Mouse (Mus musculus): ENCODE measurements around the gene Dbndd2. TPM values are rescaled to one million over a fixed set of nuclear protein-coding genes. Genes with fewer than 3 reads are reported as not detected.

The Dbndd2 gene
- total and polyA plus RNA-seq, 3 experiments: 6.9 to 11.9 TPM; not detected in 1

- peaks cover 11 to 21% of the 10 kb centered on the region in 2 experiments for H3K27me3 ChIP-seq (ENCODE audit: control insufficient read depth in 1 of 2, insufficient read depth in 2 of 2, low read length in 2 of 2)
Observed at GRCm38 (mm10) chr2:164438257-164438656, 47.6 kb upstream of the Dbndd2 start.

GRCm38 (mm10) chr2:164439001-164439421 lies 46.9 kb upstream of the Dbndd2 start:
- H3K4me3 ChIP-seq (ENCODE audit: control insufficient read depth in 1 of 2, insufficient read depth in 1 of 2, low read depth in 2 of 2, low read length in 2 of 2): no peak overlapping the region
- no peaks in the 10 kb centered on the region for H3K79me2 ChIP-seq (ENCODE audit: control insufficient read depth, insufficient read depth, low read length, poor library complexity)
- H3K9me3 ChIP-seq (replicated peaks; ENCODE audit: insufficient read depth, low read length): no peaks in the 10 kb centered on the region
- no peak overlapping the region for H3K9ac ChIP-seq (ENCODE audit: control insufficient read depth, low read depth, low read length, poor library complexity, severe bottlenecking)
- no peaks in the 10 kb centered on the region for H3K4me1 ChIP-seq (ENCODE audit: control insufficient read depth in 1 of 2, insufficient read depth in 2 of 2, low read length in 2 of 2)
- H3K27me3 ChIP-seq (ENCODE audit: control insufficient read depth in 1 of 2, insufficient read depth in 2 of 2, low read length in 2 of 2): peaks cover 11 to 21% of the 10 kb centered on the region in 2 experiments
- no peak overlapping the region for H3K27ac ChIP-seq (ENCODE audit: control insufficient read depth, low read depth, low read length)
- no peak for DNase-seq (ENCODE audit: low read depth, low spot score)
- no peaks in the 10 kb centered on the region for H3K36me3 ChIP-seq (ENCODE audit: control insufficient read depth in 1 of 2, insufficient read depth in 2 of 2, low read length in 2 of 2)
- TF ChIP-seq E2F4 (IDR thresholded peaks at IDR 0.05; ENCODE audit: borderline replicate concordance, low read depth, low read length): no peak
- TF ChIP-seq GABPA (IDR thresholded peaks at IDR 0.05; ENCODE audit: low read depth, low read length): no peak
- no peak for TF ChIP-seq NRF1 (IDR thresholded peaks at IDR 0.05; ENCODE audit: insufficient read depth, low read depth, low read length, poor library complexity, severe bottlenecking)

More at GRCm38 (mm10) chr2:164438257-164438656, 47.6 kb upstream of the Dbndd2 start:
- Histone ChIP-seq H3K27ac (ENCODE audit: control insufficient read depth, low read depth, low read length) (no peak overlapping the region), H3K4me1 (ENCODE audit: control insufficient read depth in 1 of 2, insufficient read depth in 2 of 2, low read length in 2 of 2) (no peaks in the 10 kb centered on the region), H3K9me3 (replicated peaks; ENCODE audit: insufficient read depth, low read length) (no peaks in the 10 kb centered on the region), H3K4me3 (ENCODE audit: control insufficient read depth in 1 of 2, insufficient read depth in 1 of 2, low read depth in 2 of 2, low read length in 2 of 2) (no peak overlapping the region), H3K9ac (ENCODE audit: control insufficient read depth, low read depth, low read length, poor library complexity, severe bottlenecking) (no peak overlapping the region), H3K36me3 (ENCODE audit: control insufficient read depth in 1 of 2, insufficient read depth in 2 of 2, low read length in 2 of 2) (no peaks in the 10 kb centered on the region), H3K79me2 (ENCODE audit: control insufficient read depth, insufficient read depth, low read length, poor library complexity) (no peaks in the 10 kb centered on the region)
- no peak for DNase-seq (ENCODE audit: low read depth, low spot score)
- no peak for TF ChIP-seq CHD1 (IDR thresholded peaks at IDR 0.05; ENCODE audit: low read depth, low read length)
- TF ChIP-seq UBTF (IDR thresholded peaks at IDR 0.05; ENCODE audit: borderline replicate concordance, insufficient read depth, low read depth, low read length): no peak
- TF ChIP-seq CTCF (IDR thresholded peaks at IDR 0.05 in 2 of 3, conservative IDR thresholded peaks at IDR 0.05 in 1 of 3; ENCODE audit: control insufficient read depth in 1 of 3, insufficient read depth in 1 of 3, low read depth in 2 of 3, low read length in 3 of 3, poor library complexity in 1 of 3, severe bottlenecking in 1 of 3): no peak
- TF ChIP-seq ZKSCAN1 (IDR thresholded peaks at IDR 0.05; ENCODE audit: low read depth, low read length): no peak
- no peak for TF ChIP-seq MXI1 (IDR thresholded peaks at IDR 0.05; ENCODE audit: low read depth, low read length)
- TF ChIP-seq GABPA (IDR thresholded peaks at IDR 0.05; ENCODE audit: low read depth, low read length): no peak
- TF ChIP-seq POLR2AphosphoS2 (IDR thresholded peaks at IDR 0.05; ENCODE audit: low read length): no peak
- no peak for TF ChIP-seq ZMIZ1 (IDR thresholded peaks at IDR 0.05; ENCODE audit: low read depth, low read length)

GRCm38 (mm10) chr2:164440314-164440713 lies 45.6 kb upstream of the Dbndd2 start:
- Histone ChIP-seq H3K27me3 (ENCODE audit: control insufficient read depth in 1 of 2, insufficient read depth in 2 of 2, low read length in 2 of 2) (peaks cover 17 to 20% of the 10 kb centered on the region in 2 experiments), H3K9me3 (replicated peaks; ENCODE audit: insufficient read depth, low read length) (no peaks in the 10 kb centered on the region), H3K4me1 (ENCODE audit: control insufficient read depth in 1 of 2, insufficient read depth in 2 of 2, low read length in 2 of 2) (no peaks in the 10 kb centered on the region), H3K4me3 (ENCODE audit: control insufficient read depth in 1 of 2, insufficient read depth in 1 of 2, low read depth in 2 of 2, low read length in 2 of 2) (no peak overlapping the region), H3K9ac (ENCODE audit: control insufficient read depth, low read depth, low read length, poor library complexity, severe bottlenecking) (no peak overlapping the region), H3K79me2 (ENCODE audit: control insufficient read depth, insufficient read depth, low read length, poor library complexity) (no peaks in the 10 kb centered on the region), H3K27ac (ENCODE audit: control insufficient read depth, low read depth, low read length) (no peak overlapping the region), H3K36me3 (ENCODE audit: control insufficient read depth in 1 of 2, insufficient read depth in 2 of 2, low read length in 2 of 2) (no peaks in the 10 kb centered on the region)
- DNase-seq (ENCODE audit: low read depth, low spot score): no peak
- no peak for TF ChIP-seq ELF1 (IDR thresholded peaks at IDR 0.05; ENCODE audit: low read depth, low read length)
- TF ChIP-seq ZNF384 (IDR thresholded peaks at IDR 0.05; ENCODE audit: low read depth, low read length): no peak
- TF ChIP-seq USF1 (IDR thresholded peaks at IDR 0.05; ENCODE audit: low read depth, low read length): no peak
- no peak for TF ChIP-seq MYC (IDR thresholded peaks at IDR 0.05; ENCODE audit: low read depth, low read length)
- no peak for TF ChIP-seq BHLHE40 (IDR thresholded peaks at IDR 0.05; ENCODE audit: borderline replicate concordance, low read depth, low read length)
- no peak for TF ChIP-seq SMC3 (IDR thresholded peaks at IDR 0.05; ENCODE audit: low read depth, low read length)
- no peak for TF ChIP-seq POLR2AphosphoS2 (IDR thresholded peaks at IDR 0.05; ENCODE audit: low read length)
- TF ChIP-seq MYB (IDR thresholded peaks at IDR 0.05; ENCODE audit: low read depth, low read length): no peak
